Mouse (Mus musculus) intestine, embryonic 16.5 days (tissue): ENCODE measurements around the gene Bmper. TPM values are rescaled to one million over a fixed set of nuclear protein-coding genes. Genes with fewer than 3 reads are reported as not detected.
A peak's percentile ranks its signal among the peaks of the same experiment; 100 is the strongest.

ENCODE experiments used
- ATAC-seq: fragments of 200-750 bp; cut with Nextera tagmentation; 2 replicates; pipeline ENCODE4 v1.8.0; 2017; ENCODE audit warnings: moderate TSS enrichment, moderate library complexity
- H3K27ac ChIP-seq: fragments of 300-500 bp; sonication (generic); 2 replicates; pipeline ENCODE4 v1.5.1; 2014; ENCODE audit warnings: mild to moderate bottlenecking, low read length
- H3K27me3 ChIP-seq: fragments of 300-500 bp; sonication (generic); replicated peaks from 2 replicates; pipeline ENCODE4 v1.6.1; 2014; ENCODE audit warnings: low read length, control low read depth, mixed read lengths; ENCODE audit not compliant: control insufficient read depth, insufficient read depth
- H3K36me3 ChIP-seq: fragments of 300-500 bp; sonication (generic); 2 replicates; pipeline ENCODE4 v1.6.1; 2014; ENCODE audit warnings: low read length, control low read depth; ENCODE audit not compliant: control insufficient read depth, insufficient read depth
- H3K4me1 ChIP-seq: fragments of 300-500 bp; sonication (generic); 2 replicates; pipeline ENCODE4 v1.6.1; 2014; ENCODE audit warnings: low read length, control low read depth, mixed read lengths; ENCODE audit not compliant: control insufficient read depth, insufficient read depth
- H3K4me2 ChIP-seq: fragments of 300-500 bp; sonication (generic); 2 replicates; pipeline ENCODE4 v1.6.1; 2014; ENCODE audit warnings: low read depth, low read length, control low read depth
- H3K4me3 ChIP-seq: fragments of 300-500 bp; sonication (generic); 2 replicates; pipeline ENCODE4 v1.5.1; 2014; ENCODE audit warnings: mild to moderate bottlenecking, low read length
- H3K9ac ChIP-seq: fragments of 300-500 bp; sonication (generic); 2 replicates; pipeline ENCODE4 v1.6.1; 2014; ENCODE audit warnings: low read depth, low read length
- H3K9me3 ChIP-seq: fragments of 300-500 bp; sonication (generic); 2 replicates; pipeline ENCODE4 v1.6.1; 2016; ENCODE audit warnings: low read length, control low read depth; ENCODE audit not compliant: control insufficient read depth
- WGBS: fragments of 180-500 bp; shearing (Covaris S2); extraction: QIAGEN DNeasy Blood & Tissue Kit; methylation state at CpG from one replicate; pipeline ENCODE4 v1.1.7; 2014; 5-methylcytosine and 5-hydroxymethylcytosine counted together
- polyA plus RNA-seq: library from polyadenylated mRNA; unstranded; fragments of >200 nt; fragmentation: Nextera tagmentation; extraction: Ambion mirVana; gene quantifications from 2 replicates; pipeline ENCODE4 v1.2.1, GENCODE M21; 2015

The Bmper gene
- polyA plus RNA-seq, 1 experiment from 2014 or later: 8.3 TPM

DNA sequence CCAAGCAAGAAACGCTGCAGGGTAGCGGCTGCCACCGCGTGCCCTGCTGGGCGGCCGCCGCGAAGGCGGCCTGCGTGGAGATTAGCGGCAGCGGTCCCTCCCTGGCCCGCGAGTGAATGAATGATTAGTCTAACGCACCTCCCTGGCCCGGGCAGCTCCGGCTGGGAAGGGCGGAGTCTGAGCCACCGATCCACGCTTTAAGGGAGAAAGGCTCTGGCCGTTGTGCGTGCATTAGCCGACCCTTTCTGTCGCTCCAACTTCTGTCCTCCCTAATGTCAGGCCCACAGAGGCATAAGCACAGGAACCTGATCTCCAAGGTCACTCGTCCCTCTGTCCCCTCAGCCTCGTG, 410 bp upstream of the Bmper start:
- H3K27me3 ChIP-seq: peaks cover 14% of the 10 kb centered on the region; the same call in 1 of the 2 replicates
- peak overlapping the region; percentile 60 for H3K4me3 ChIP-seq
- peak overlapping the region; percentile 93 for H3K4me2 ChIP-seq
- WGBS: 0% methylated on average over 26 of the region's 26 CpGs
- H3K9me3 ChIP-seq: no peaks in the 10 kb centered on the region
- H3K4me1 ChIP-seq: no peaks in the 10 kb centered on the region
- no peaks in the 10 kb centered on the region for H3K36me3 ChIP-seq
- H3K27ac ChIP-seq: peak overlapping the region; percentile 70
- peak overlapping the region; percentile 66 for H3K9ac ChIP-seq
- ATAC-seq: peak; percentile 77

DNA sequence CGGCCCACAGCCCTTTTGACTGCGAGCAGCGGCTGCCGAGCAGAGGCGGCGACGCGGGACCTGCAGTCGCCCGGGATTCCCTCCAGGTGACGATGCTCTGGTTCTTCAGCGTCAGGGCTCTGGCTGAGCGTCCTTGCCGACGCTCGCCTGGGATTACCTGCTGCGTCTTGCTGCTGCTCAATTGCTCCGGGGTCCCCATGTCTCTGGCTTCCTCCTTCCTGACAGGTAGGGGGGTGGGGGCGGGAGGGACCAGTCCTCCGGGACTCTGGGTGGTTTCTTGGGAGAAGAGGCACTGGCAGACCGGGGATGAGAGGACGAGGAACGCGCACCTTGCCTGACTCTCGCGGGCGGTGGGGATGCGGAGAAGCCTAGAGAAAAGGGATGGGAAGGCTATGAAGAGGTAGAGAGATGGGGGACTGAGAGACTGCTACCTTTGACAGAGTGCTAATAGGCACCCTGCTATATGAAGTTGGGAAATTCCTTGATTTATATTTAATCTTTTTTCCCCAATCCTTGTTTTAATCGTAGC, 737 bp downstream of the Bmper start:
- ATAC-seq: no peak
- H3K27me3 ChIP-seq: peaks cover 14% of the 10 kb centered on the region; the same call in 1 of the 2 replicates
- H3K9me3 ChIP-seq: no peaks in the 10 kb centered on the region
- H3K4me3 ChIP-seq: peak overlapping the region; percentile 60
- H3K4me1 ChIP-seq: no peaks in the 10 kb centered on the region
- H3K4me2 ChIP-seq: peak overlapping the region; percentile 93
- peak overlapping the region; percentile 66 for H3K9ac ChIP-seq
- WGBS: 1% methylated on average over 28 of the region's 29 CpGs
- no peaks in the 10 kb centered on the region for H3K36me3 ChIP-seq
- no peak overlapping the region for H3K27ac ChIP-seq

DNA sequence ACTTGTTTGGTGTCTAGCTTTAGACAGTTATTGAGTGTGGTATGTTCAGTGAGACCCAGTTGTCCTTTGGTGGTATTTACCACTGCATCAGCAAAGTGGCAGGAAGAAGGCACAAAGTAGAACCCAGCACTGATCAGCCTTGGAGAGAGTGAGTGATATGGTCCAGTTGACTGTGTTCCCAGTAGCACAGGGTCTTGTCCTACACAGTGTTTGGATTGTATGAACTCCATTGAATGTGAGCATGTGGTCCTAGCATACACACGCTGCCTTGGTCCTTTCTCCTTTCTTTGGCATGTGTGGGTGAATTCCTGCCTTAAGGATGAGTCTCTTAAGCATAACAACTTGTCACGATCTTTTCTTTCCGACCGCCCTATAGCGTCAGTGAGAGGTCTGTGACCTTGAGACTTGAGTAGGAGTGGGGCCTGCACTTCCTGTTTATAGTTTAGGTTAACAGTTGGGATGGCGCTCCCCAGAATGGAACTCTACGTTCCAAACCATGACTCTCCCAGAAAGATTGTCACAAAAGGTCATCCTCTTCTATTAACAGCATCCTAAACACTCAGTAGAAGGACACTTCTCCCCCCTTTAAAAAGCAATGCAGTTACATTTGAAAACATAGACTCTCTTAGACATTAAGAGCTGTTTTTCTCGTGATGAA, 10.7 kb downstream of the Bmper start:
- H3K27ac ChIP-seq: no peak overlapping the region; the same call in 1 of the 2 replicates
- H3K4me1 ChIP-seq: peaks cover 7% of the 10 kb centered on the region; the same call in 1 of the 2 replicates
- no peak overlapping the region for H3K4me3 ChIP-seq
- no peaks in the 10 kb centered on the region for H3K36me3 ChIP-seq
- 61% methylated on average over 8 of the region's 8 CpGs for WGBS
- no peak overlapping the region for H3K9ac ChIP-seq
- H3K9me3 ChIP-seq: no peaks in the 10 kb centered on the region
- no peaks in the 10 kb centered on the region for H3K27me3 ChIP-seq
- ATAC-seq: no peak
- H3K4me2 ChIP-seq: no peak overlapping the region

DNA sequence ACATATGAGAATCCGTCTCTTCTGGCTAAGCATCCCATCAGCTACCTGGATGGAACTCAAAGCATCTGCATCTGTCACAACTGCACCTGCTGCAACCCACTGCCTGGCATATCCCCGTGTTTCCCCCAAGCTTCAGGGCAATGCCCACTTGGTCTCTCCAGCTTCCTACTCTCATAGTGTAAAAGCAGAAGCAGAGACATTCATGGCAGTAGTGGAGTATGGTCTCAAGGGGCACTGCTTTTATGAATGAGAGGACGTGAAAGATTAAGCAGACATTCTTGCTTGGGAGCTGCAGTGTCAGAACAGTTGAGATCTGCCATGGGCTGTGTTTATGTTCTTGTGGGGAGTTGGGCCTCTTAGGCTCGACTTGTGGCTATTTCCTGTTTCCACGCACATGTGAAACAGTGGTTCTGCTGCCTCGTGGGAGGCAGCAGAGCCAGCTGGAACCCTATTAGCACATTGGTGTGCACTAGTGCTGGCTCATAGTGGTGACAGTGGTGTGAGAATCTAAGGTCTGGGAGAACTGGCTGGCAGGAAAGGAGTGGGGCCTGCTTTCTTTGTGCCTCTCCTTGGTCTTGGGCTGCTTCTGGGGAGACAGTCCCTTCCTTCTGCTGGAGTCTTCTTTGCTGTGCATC, 12.6 kb downstream of the Bmper start:
- H3K27me3 ChIP-seq: no peaks in the 10 kb centered on the region
- H3K4me1 ChIP-seq: peaks cover 7% of the 10 kb centered on the region; the same call in 1 of the 2 replicates
- WGBS: 43% methylated on average over 6 of the region's 6 CpGs

DNA sequence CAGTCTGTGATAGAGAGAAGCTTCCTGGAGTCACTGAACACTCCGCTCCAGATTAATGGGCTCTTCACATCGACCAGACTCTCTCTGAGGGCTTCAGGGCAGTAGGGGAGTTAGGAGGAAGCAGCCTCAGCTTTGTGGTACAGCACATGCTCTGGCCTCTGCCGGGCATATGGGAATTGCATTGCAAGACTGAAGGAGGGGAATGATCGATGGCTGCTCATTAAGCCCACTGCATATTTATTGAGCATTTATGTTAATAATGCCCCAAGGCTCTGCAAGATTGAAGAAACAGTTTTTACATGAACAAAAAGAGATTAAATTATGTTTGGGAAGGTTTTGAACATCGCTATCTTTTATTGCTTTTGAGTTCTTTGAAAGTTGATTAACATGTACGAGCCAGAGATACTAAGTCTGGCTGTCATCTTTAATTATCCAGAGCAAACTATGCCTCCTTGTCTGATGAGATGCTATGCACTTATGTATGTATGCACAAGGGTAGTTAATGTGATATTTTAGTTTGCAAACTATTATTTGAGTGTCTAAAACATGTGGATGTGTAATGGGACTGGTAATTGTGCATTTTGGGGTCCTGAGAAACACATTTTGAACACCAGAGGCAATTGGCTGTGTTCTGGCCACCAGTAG, 13.9 kb downstream of the Bmper start:
- H3K9ac ChIP-seq: no peak overlapping the region
- H3K9me3 ChIP-seq: no peaks in the 10 kb centered on the region
- no peaks in the 10 kb centered on the region for H3K36me3 ChIP-seq
- H3K4me2 ChIP-seq: no peak overlapping the region
- ATAC-seq: no peak
- no peak overlapping the region for H3K27ac ChIP-seq
- H3K27me3 ChIP-seq: no peaks in the 10 kb centered on the region
- WGBS: 63% methylated on average over 6 of the region's 6 CpGs
- no peak overlapping the region for H3K4me3 ChIP-seq
- H3K4me1 ChIP-seq: peaks cover 7% of the 10 kb centered on the region; the same call in 1 of the 2 replicates

More for the DNA sequence above, 12.6 kb downstream of the Bmper start:
- ATAC-seq: no peak
- Histone ChIP-seq H3K4me3 (no peak overlapping the region), H3K9ac (no peak overlapping the region), H3K27ac (no peak overlapping the region; the same call in 1 of the 2 replicates), H3K4me2 (no peak overlapping the region), H3K36me3 (no peaks in the 10 kb centered on the region), H3K9me3 (no peaks in the 10 kb centered on the region)

DNA sequence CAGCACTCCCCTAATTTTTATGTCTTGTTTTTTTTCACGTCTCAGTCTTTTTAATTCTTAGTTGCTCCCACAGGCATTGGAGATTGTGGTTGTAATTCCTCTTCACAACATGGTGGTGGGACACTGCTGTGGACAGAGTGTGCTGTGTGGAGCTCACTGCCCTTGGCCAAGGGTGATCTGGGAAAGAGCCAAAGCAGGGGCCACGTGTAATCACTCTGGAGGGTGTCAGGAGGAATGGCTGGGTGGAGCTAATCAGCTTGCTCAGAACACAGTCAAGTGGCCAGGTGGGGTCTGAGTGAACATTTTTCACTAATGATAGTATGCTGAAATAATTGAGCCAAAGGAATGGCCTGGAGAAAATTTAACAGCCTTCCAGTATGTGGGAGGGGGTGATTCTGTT, 16.1 kb downstream of the Bmper start:
- Histone ChIP-seq H3K27ac (no peak overlapping the region), H3K9me3 (no peaks in the 10 kb centered on the region), H3K27me3 (no peaks in the 10 kb centered on the region), H3K4me3 (no peak overlapping the region), H3K4me2 (no peak overlapping the region), H3K4me1 (peaks cover 8% of the 10 kb centered on the region; the same call in 1 of the 2 replicates), H3K36me3 (no peaks in the 10 kb centered on the region), H3K9ac (no peak overlapping the region)
- ATAC-seq: no peak
- 57% methylated on average over 2 of the region's 2 CpGs for WGBS

DNA sequence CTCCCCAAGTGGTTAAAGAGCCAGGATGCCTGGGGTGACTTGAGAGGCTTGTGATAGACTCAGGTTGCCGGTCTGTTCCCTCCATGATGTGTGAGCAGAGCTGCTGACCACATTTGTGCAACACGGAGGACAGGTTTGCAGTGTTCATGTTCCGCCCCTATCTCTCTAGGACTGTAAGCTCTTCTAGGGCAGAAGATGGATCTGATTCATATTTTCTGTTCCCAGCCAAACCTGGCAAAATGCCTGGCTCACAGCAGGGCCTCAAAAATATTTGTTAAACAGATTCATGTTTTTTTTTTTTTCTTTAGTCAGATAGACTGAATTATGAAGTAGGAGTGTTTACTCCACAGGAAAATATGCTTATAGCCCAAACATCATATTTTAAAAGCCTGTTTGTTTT, 20.0 kb downstream of the Bmper start:
- H3K27me3 ChIP-seq: no peaks in the 10 kb centered on the region
- no peak overlapping the region for H3K4me3 ChIP-seq
- H3K4me1 ChIP-seq: 0 out of 2 replicates have a peak, but pooled peaks cover 5% of the 10 kb centered on the region
- H3K4me2 ChIP-seq: no peak overlapping the region
- 63% methylated on average over 3 of the region's 3 CpGs for WGBS
- H3K9ac ChIP-seq: no peak overlapping the region
- H3K27ac ChIP-seq: no peak overlapping the region
- H3K9me3 ChIP-seq: no peaks in the 10 kb centered on the region
- ATAC-seq: no peak
- H3K36me3 ChIP-seq: no peaks in the 10 kb centered on the region

DNA sequence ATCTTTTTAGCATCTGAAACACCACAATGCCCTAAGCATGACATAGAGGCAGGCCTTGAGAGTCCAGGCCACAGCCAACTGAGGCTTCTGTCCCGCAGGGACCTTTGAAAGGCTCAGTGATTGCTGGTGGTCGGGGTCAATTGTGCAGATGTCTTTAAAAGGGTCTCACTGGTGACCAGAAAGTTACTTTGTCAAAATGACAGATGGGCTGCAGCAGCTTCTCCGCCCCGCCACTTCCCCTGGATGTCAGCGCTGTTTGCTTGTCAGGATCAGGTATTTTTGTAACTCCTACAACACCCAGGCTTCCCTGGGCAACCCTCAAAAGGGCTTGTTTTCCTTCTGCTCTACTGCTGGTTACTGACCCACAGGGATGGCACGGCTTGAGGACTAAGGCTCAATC, 21.0 kb downstream of the Bmper start:
- WGBS: 61% methylated on average over 6 of the region's 6 CpGs
- Histone ChIP-seq H3K36me3 (no peaks in the 10 kb centered on the region), H3K27me3 (no peaks in the 10 kb centered on the region), H3K9me3 (no peaks in the 10 kb centered on the region), H3K4me3 (no peak overlapping the region), H3K4me1 (0 out of 2 replicates have a peak, but pooled peaks cover 5% of the 10 kb centered on the region), H3K4me2 (no peak overlapping the region), H3K27ac (no peak overlapping the region), H3K9ac (no peak overlapping the region)
- ATAC-seq: no peak

DNA sequence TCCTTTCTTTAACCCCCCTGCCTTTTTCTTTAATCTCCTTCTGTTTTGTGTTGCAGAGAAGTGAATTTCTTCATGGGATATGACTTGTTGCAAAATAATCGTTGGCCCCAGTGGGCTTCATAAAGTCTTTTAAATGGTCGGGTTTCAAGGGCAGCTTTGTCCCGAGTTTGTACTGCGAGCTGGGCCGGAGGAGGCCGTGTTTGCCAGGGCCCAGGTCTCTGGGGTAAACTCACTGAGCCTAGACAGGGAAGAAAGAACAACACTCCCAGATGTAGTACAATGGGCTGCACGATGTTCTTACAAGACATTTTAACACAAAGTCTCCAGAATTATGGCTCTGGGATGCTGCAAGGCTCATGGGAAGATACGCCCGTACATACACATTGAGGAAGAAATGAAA, 23.5 kb downstream of the Bmper start:
- Histone ChIP-seq H3K4me2 (no peak overlapping the region), H3K4me1 (0 out of 2 replicates have a peak, but pooled peaks cover 5% of the 10 kb centered on the region), H3K4me3 (no peak overlapping the region), H3K9me3 (no peaks in the 10 kb centered on the region), H3K27ac (no peak overlapping the region), H3K27me3 (no peaks in the 10 kb centered on the region), H3K36me3 (no peaks in the 10 kb centered on the region), H3K9ac (no peak overlapping the region)
- WGBS: 78% methylated on average over 9 of the region's 9 CpGs
- ATAC-seq: no peak
